Mouse (Mus musculus) induced T-regulatory cell, adult 2 months (primary cell): ENCODE measurements at regions not wholly inside any gene's neighbourhood (a gene's known extent, or its start where the extent isn't known, plus 50 kb on each side); places are given as distances from the start of the nearest gene placed in this dataset.

Experiments
- DNase-seq: peaks from one replicate; pipeline ENCODE4 v3.0.0-alpha.2; 2012; ENCODE audit warnings: low read depth

GRCm38 (mm10) chr2:172094159-172094558 is 50.9 kb upstream of the Cbln4 start:
- DNase-seq: no peak

DNA sequence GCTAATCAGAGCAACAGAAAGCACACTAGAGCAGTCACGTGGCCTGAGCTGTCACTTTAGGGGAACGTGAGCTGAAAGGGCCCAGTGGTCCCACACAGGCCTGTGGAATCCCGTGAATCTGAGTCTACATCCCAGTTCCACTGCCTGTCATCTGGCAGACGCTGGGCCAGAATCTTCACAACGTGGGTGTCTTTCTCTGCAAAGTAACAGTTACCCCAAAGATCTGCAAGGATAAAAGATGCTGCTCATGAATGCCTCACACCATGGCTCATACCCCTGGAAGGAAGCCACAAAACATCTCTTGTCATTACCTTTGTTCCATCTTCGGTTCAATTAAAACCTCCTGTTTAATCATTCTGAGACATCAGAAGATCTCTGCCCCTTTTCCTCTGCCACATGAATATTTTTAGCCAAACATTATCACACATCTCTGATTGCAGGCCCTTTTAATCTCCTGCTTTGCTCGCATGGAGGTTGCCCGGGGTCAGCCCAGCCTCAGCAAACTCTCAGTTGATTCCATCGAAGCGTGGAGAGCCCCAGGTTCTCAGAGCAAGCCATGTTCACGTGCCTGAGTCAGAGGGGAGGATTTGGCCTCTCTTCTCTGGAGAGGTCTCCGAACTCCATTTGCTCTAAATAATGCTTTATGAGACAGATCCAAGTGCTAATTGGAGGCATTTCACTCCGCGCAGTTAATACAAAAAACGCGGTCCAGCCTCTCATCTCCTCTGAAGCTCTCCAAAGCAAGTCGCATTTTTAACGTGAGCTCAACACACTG is 60.8 kb upstream of the Cbln4 start:
- no peak for DNase-seq

DNA sequence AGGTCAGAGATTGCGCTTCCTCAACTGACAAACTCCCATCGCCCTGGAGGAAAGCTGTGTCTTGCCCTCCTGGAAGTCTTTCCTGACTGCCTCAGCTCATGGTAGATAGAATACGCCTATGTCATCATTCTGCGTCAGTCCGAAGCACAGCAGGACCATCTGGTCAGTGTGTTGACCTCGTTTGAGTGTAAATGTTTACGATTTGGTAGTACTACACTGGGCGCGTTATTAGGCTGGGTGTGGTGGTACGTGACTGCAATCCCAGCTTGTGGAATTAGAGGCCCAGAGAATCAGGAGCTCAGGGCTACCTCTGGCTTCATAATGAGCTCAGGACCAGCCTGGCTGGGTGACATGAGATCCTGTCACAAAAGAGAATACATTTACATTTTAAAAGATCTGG is 62.0 kb upstream of the Cbln4 start:
- DNase-seq: no peak

DNA sequence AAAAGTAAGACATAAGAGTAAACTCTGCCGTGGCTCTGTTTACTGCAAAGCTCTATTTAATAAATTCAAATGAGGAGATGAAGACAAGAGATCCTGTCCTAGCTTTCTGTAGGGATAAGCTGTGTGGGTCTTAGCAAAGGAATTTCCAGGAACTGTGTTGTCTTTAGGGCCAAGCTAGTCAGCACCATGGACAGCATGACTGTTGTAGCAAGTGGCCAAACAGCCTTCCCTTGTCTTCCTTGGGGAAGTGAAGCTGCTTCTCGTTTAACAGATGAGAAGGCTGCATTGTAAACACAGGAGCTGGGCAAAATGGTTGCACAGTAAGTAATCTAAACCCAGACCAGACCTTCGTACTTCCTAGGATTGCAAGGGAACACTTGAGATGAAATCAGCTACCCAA is 67.4 kb upstream of the Cbln4 start:
- no peak for DNase-seq

DNA sequence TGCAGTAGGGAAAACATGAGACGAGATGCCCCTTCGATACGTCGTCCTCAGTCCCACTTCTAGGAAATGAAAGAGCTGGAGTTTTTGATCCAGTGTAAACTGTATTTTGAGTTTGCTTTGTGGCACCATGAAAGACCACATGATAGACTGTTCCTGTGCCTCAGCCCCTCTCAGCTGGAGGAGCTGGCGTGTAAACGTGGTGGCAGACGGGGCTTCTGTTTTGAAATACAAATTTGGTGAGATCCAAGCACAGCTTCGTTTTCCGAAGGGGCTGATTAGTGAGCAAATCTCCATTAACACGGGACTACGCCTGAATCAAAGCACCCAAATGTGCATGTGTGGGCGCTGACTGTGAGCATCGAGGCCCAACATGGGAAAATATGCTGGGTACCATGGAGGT is 70.4 kb upstream of the Cbln4 start:
- DNase-seq: no peak

DNA sequence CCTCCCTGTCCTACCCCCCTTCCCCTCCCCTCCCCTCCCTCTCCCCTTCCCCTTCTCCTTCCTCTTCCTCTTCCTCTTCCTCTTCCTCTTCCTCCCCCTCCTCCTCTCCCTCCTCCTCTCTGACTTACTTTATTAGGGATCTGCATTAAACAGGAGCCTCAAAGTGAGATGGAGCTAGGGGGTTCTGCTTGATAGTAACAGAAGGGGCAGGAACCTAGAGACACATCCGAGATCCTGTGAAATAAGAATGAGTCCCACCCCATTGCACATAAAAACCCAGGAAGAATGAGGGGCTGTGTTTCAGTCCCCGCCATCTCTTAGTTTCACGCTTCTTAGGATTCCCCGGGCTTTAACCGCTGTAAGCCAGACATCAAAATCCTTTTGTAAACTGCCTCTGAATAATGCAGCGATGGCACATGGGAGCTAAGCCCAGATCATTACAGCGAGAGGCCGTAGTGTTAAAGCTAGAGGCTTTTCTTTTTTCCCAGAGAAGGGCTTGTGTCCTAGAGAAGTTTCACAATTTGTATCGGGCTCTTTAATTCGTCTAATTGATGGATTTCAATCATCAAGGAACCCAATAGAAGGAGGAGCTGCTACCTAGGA is 72.4 kb upstream of the Cbln4 start:
- DNase-seq: no peak

DNA sequence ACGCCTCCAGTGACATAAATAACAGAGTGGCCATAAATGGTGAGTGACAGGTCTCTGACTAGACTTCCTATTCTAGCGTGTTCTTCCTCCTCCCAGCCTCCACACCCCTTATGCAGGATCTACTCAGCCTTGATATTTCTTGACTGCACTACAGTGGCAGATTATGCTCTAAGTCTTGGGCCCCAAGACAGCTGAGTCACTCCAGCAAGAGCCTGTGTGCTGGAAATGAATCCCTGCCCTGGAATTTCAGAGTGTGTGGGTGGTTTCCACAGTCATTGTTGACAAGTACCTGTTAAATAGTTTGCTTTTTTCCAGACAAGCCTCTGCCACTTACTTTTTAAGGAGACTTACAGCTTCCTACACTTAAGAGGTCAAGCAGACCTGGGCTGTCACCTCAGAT is 84.3 kb upstream of the Cbln4 start:
- no peak for DNase-seq

GRCm38 (mm10) chr2:172131232-172131631 is 88.0 kb upstream of the Cbln4 start:
- DNase-seq: no peak

DNA sequence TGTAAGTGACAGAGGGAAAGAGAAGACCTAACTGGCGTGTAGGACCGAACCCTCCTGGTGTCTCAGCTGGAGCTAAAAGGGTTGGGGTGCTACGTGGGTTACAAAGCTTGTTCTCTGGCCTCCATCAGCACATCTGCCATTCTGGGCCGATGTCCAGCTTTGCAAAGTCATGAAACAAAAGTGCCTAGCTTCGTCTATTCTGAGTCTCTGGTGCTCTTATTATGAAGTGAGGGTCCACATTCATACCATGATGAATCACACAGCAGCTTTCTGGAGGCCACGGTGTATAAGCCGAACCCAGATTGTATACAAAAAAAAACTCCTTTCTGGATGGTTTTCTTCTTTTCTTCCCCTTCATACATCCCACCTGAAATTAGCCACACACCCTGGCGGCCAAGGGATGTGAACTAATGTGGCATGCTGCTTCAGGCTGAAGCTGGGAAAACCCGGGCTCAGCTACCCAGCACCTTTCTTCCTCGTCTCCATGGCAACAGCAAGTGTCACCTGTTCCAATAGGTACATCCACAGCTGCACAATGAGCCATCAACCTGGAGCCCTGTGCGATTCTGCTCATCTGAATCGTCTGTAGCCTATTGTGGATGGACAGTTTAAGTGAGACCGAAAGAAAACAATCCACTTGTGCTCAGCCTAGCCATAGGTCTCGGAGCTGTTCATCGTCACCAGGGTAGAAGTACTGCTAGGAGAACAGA is 89.5 kb upstream of the Cbln4 start:
- no peak for DNase-seq

GRCm38 (mm10) chr2:172140080-172140479 is 96.8 kb upstream of the Cbln4 start:
- no peak for DNase-seq

DNA sequence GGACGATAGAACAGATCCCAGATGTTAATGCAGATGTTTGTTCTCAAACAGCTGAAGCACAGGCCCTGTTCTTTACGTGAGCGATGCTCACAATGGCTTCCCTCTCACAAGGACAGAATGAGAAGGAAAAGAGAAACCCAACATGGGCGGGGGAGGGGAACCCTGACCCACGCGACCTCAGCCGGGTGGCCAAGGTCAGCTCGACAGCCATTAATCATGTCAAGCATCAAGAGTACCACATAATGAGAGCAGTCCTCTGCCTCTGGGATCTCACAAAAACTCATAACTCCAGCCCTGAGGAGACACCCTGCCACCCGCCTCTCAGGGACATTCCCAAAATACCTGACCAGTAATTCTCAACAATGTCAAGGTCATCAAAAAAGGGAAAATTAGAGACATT is 100.0 kb upstream of the Cbln4 start:
- no peak for DNase-seq

GRCm38 (mm10) chr2:172148736-172149135 is 99.6 kb upstream of the Mc3r start:
- DNase-seq: no peak

DNA sequence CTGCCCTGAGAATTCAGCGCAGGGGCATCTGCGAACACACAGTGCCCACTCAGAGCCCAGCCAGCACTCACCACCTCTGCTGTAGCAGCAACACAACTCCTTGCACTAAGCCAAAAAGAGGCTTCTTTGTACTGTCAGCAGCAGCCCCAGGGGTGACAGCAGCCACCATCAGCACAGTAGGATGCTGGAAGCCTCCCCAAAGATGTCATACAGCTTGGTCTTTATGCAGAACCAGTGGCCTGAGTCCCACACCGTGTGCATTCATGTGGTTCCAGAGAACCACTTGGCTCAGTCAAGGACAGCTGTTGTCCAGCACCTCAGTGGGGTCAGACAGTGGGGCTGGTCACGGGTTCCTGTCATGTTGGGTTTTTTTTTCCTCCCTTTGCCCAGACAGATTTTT is 98.6 kb upstream of the Mc3r start:
- no peak for DNase-seq

DNA sequence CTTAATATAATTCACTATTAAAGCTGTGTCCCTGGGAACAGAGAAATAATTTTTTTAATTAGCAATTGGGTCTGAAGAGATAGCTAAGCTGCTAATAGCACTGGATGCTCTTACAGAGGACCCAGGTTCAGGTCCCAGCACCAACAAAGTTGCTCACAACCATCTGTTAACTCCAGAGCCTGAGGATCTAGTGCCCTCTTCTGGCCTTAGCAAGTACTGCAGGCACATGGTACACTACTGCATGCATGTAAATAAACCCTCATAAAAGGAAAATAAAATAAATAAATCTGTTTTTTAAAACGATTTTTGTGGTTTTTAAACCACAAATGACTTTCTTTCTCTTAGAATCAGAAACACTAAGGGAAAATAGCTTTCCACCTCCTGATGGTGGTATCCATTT is 97.4 kb upstream of the Mc3r start:
- peak; percentile 0 for DNase-seq

- no peak for DNase-seq
Observed at GRCm38 (mm10) chr2:172159909-172160308, 88.4 kb upstream of the Mc3r start.

DNA sequence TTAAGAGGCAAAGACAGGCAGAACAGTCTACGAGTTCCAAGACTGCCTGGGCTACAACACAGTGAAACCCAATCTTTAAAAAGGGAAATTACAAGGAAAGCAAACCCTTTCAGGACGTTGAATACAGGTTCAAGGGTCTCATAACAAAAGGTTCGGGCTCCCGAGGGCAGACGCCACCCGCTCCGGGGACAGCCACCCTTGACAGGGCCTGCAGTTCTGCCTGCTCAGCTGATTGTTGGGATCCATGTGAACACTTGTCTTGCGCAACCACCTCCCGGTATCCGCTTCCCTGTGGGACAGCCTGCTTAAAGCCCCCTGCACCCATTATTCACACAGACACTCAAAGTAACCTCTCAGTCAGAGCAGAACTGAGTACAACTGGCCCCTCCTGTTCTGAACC is 70.9 kb upstream of the Mc3r start:
- no peak for DNase-seq

GRCm38 (mm10) chr2:172179301-172179700 is 69.0 kb upstream of the Mc3r start:
- no peak for DNase-seq

GRCm38 (mm10) chr2:172197746-172198145 is 50.5 kb upstream of the Mc3r start:
- DNase-seq: no peak
